Mouse (Mus musculus) C2C12 (cell line): Measurements from ENCODE around the gene Slc39a13. TPM values are rescaled to one million over a fixed set of nuclear protein-coding genes. Genes with fewer than 3 reads are reported as not detected.
A peak's percentile ranks its signal among the peaks of the same experiment; 100 is the strongest.

Source experiments
- H3K27me3 ChIP-seq: one replicate; pipeline ENCODE4 v1.6.1; 2011; ENCODE audit not compliant: control insufficient read depth, insufficient read depth, insufficient read length
- H3K36me3 ChIP-seq: one replicate; pipeline ENCODE4 v1.6.1; 2011; ENCODE audit not compliant: control insufficient read depth, insufficient read depth
- H3K4me3 ChIP-seq: one replicate; pipeline ENCODE4 v1.5.1; 2011; ENCODE audit warnings: mild to moderate bottlenecking, control low read depth; ENCODE audit not compliant: poor library complexity, insufficient read depth, severe bottlenecking
- H3K79me2 ChIP-seq: one replicate; pipeline ENCODE4 v1.6.1; 2011; ENCODE audit not compliant: control insufficient read depth, insufficient read depth
- H3K79me3 ChIP-seq: one replicate; pipeline ENCODE4 v1.6.1; 2011; ENCODE audit warnings: low read depth, control low read depth
- H3ac ChIP-seq: one replicate; pipeline ENCODE3; 2011; ENCODE audit warnings: low read depth; ENCODE audit not compliant: control insufficient read depth, insufficient read length
- CEBPB ChIP-seq: IDR thresholded peaks from one replicate; pipeline ENCODE4 v1.6.1; 2011; ENCODE audit warnings: low read depth, mild to moderate bottlenecking, control low read depth, moderate library complexity
- CTCF ChIP-seq: IDR thresholded peaks from one replicate; pipeline ENCODE4 v1.5.1; 2011; ENCODE audit not compliant: control insufficient read depth, insufficient read depth, insufficient read length
- FOSL1 ChIP-seq: IDR thresholded peaks from one replicate; pipeline ENCODE4 v1.8.0; 2011; ENCODE audit warnings: mild to moderate bottlenecking, low read length; ENCODE audit not compliant: poor library complexity, insufficient read depth, severe bottlenecking
- MAX ChIP-seq: IDR thresholded peaks from one replicate; pipeline ENCODE4 v1.6.1; 2011; ENCODE audit warnings: mild to moderate bottlenecking, control low read depth
- MYOD1 ChIP-seq: IDR thresholded peaks from one replicate; pipeline ENCODE4 v1.6.1; 2011; ENCODE audit warnings: low read depth; ENCODE audit not compliant: control insufficient read depth, insufficient read length
- MYOG ChIP-seq: IDR thresholded peaks from one replicate; pipeline ENCODE4 v1.6.1; 2011; ENCODE audit not compliant: control insufficient read depth, insufficient read length; ENCODE audit errors: extremely low read depth
- USF1 ChIP-seq: IDR thresholded peaks from one replicate; pipeline ENCODE4 v1.6.1; 2011; ENCODE audit warnings: low read depth, mild to moderate bottlenecking, control low read depth, moderate library complexity
- polyA plus RNA-seq: library from polyadenylated mRNA; unstranded; fragments of >200 nt; fragmentation: generic; extraction: Trizol; gene quantifications from one replicate; pipeline ENCODE4 v1.2.1, GENCODE M21; 2012; ENCODE audit warnings: missing spikeins

The Slc39a13 gene
- polyA plus RNA-seq, 1 experiment = 52.3 TPM

GRCm38 (mm10) chr2:91081775-91082695, 11.8 kb upstream of the Slc39a13 start, which contains the start of gene Spi1:
Spi1 (plus strand) TSS chr2:91082390.
- no peaks in the 10 kb centered on the region for H3K79me3 ChIP-seq
- peaks cover 15% of the 10 kb centered on the region for H3K27me3 ChIP-seq
- H3K36me3 ChIP-seq = no peaks in the 10 kb centered on the region
- no peaks in the 10 kb centered on the region for H3K79me2 ChIP-seq
- TF ChIP-seq CEBPB (no peak), FOSL1 (no peak), MYOD1 (no peak), MAX (no peak), CTCF (no peak), MYOG (no peak), USF1 (no peak)
- no peak within 1 kb of the TSS for H3ac ChIP-seq
- H3K4me3 ChIP-seq = no peak within 1 kb of the TSS

- Histone ChIP-seq H3K27me3 (peaks cover 12% of the 10 kb centered on the region), H3ac (no peak overlapping the region), H3K79me3 (no peaks in the 10 kb centered on the region), H3K4me3 (no peak overlapping the region), H3K36me3 (no peaks in the 10 kb centered on the region), H3K79me2 (no peaks in the 10 kb centered on the region)
- TF ChIP-seq MYOD1 = no peak
Observed at GRCm38 (mm10) chr2:91080784-91081513, 10.7 kb upstream of the Slc39a13 start.

DNA sequence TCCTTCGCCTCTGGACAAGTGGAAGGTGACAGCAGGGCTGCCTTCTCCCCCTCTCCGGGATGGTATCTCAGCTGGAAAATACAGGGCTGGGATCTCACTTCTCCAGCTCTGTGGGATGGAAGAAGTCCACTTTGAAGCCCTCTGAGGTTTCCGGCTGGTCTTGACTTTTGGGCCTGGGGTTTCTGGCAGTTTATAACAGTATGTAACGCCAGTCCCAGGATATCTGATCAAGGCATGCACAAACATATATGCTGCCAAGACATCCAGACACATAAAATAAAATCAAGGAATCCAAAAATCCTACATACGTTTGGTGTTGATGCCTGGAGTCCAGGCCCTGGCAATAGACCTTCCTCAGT, 8.8 kb upstream of the Slc39a13 start:
- Histone ChIP-seq H3ac (no peak overlapping the region), H3K79me3 (no peaks in the 10 kb centered on the region), H3K36me3 (no peaks in the 10 kb centered on the region), H3K4me3 (no peak overlapping the region), H3K79me2 (no peaks in the 10 kb centered on the region), H3K27me3 (peaks cover 11% of the 10 kb centered on the region)
- TF ChIP-seq CTCF (no peak), FOSL1 (no peak), MAX (no peak), USF1 (no peak), MYOD1 (no peak), CEBPB (no peak)

- TF ChIP-seq FOSL1 (no peak), CEBPB (no peak), MYOG (no peak), MYOD1 (no peak), CTCF (no peak), MAX (no peak), USF1 (no peak)
- no peak overlapping the region for H3K4me3 ChIP-seq
Observed at GRCm38 (mm10) chr2:91078314-91079025, 8.3 kb upstream of the Slc39a13 start.

GRCm38 (mm10) chr2:91077957-91078313, 7.7 kb upstream of the Slc39a13 start:
- H3K4me3 ChIP-seq = no peak overlapping the region
- H3K27me3 ChIP-seq = peaks cover 11% of the 10 kb centered on the region
- H3K79me3 ChIP-seq = no peaks in the 10 kb centered on the region
- H3K36me3 ChIP-seq = no peaks in the 10 kb centered on the region
- TF ChIP-seq MYOG (no peak), MAX (no peak), CTCF (no peak), MYOD1 (no peak), USF1 (no peak), CEBPB (no peak), FOSL1 (no peak)
- no peaks in the 10 kb centered on the region for H3K79me2 ChIP-seq
- no peak overlapping the region for H3ac ChIP-seq

More at GRCm38 (mm10) chr2:91078314-91079025, 8.3 kb upstream of the Slc39a13 start:
- peaks cover 11% of the 10 kb centered on the region for H3K27me3 ChIP-seq
- H3ac ChIP-seq = peak overlapping the region; percentile 15
- no peaks in the 10 kb centered on the region for H3K36me3 ChIP-seq
- H3K79me2 ChIP-seq = no peaks in the 10 kb centered on the region
- no peaks in the 10 kb centered on the region for H3K79me3 ChIP-seq
